In genomic region chr2:43222721-43223120, GRCm38 (mm10) we compare ENCODE assay signal across 20 mouse cellular contexts.
"Had no signal": no experiment of that assay in that cellular context is flagged by ENCODE, and none has a peak within 500 bp of the region (broad histone marks: within the 10 kb centered on the region; RNA-seq: fewer than 3 reads in every experiment).

No protein-coding gene starts in this region.

- H3K4me1 ChIP-seq: lung, embryonic 15.5 days; midbrain, embryonic 10.5 days; midbrain, embryonic 12.5 days; neural tube, embryonic 13.5 days; neural tube, embryonic 15.5 days had no signal

- H3K27ac ChIP-seq: lung, embryonic 15.5 days; midbrain, embryonic 10.5 days; midbrain, embryonic 12.5 days; neural tube, embryonic 13.5 days; neural tube, embryonic 15.5 days had no signal

- H3K4me2 ChIP-seq: lung, embryonic 15.5 days; midbrain, embryonic 12.5 days; neural tube, embryonic 13.5 days; neural tube, embryonic 15.5 days had no signal

- ATAC-seq: lung, postnatal 0 days; midbrain, embryonic 16.5 days had no signal

- H3K4me3 ChIP-seq: lung, embryonic 15.5 days; midbrain, embryonic 10.5 days; midbrain, embryonic 12.5 days; myocyte; neural tube, embryonic 13.5 days; neural tube, embryonic 15.5 days had no signal

- H3K9ac ChIP-seq: lung, embryonic 15.5 days; midbrain, embryonic 12.5 days; neural tube, embryonic 13.5 days; neural tube, embryonic 15.5 days had no signal

- DNase-seq: lung, adult 2 months; lung, postnatal 14 days; lung, postnatal 36 days; midbrain, embryonic 14.5 days; retina, postnatal 1 day; right cerebral cortex, adult 18-20 months; right cerebral cortex, postnatal 25 days; right cerebral cortex, postnatal 4 days; spleen, adult 18-20 months; thymus, adult 2 months; thymus, postnatal 25 days; thymus, postnatal 4 days had no signal

- H3K36me3 ChIP-seq: lung, embryonic 15.5 days; midbrain, embryonic 10.5 days; midbrain, embryonic 12.5 days; neural tube, embryonic 13.5 days; neural tube, embryonic 15.5 days had no signal

- H3K27me3 ChIP-seq: lung, embryonic 15.5 days; midbrain, embryonic 12.5 days; neural tube, embryonic 13.5 days; neural tube, embryonic 15.5 days had no signal

- H3K9me3 ChIP-seq: lung, embryonic 15.5 days; midbrain, embryonic 10.5 days; midbrain, embryonic 12.5 days; neural tube, embryonic 13.5 days; neural tube, embryonic 15.5 days had no signal
